Mouse (Mus musculus) kidney, embryonic 15.5 days (tissue): Measurements from ENCODE around the gene Dlk2. TPM values are rescaled to one million over a fixed set of nuclear protein-coding genes. Genes with fewer than 3 reads are reported as not detected.

Experiments
- ATAC-seq: fragments of 200-750 bp; cut with Nextera tagmentation; replicated peaks from 2 replicates; pipeline ENCODE4 v1.8.0; 2017; ENCODE audit warnings: moderate TSS enrichment; ENCODE audit not compliant: low FRiP score
- H3K27ac ChIP-seq: fragments of 300-500 bp; sonication (generic); 2 replicates; pipeline ENCODE4 v1.5.1; 2015; ENCODE audit warnings: mild to moderate bottlenecking, inconsistent platforms
- H3K27me3 ChIP-seq: fragments of 300-500 bp; sonication (generic); 2 replicates; pipeline ENCODE4 v1.6.1; 2015; ENCODE audit warnings: inconsistent platforms
- H3K36me3 ChIP-seq: fragments of 300-500 bp; sonication (generic); 2 replicates; pipeline ENCODE4 v1.6.1; 2015; ENCODE audit warnings: inconsistent platforms
- H3K4me1 ChIP-seq: fragments of 300-500 bp; sonication (generic); 2 replicates; pipeline ENCODE4 v1.6.1; 2015; ENCODE audit warnings: inconsistent platforms
- H3K4me2 ChIP-seq: fragments of 300-500 bp; sonication (generic); 2 replicates; pipeline ENCODE4 v1.6.1; 2015; ENCODE audit warnings: moderate library complexity, mild to moderate bottlenecking, inconsistent platforms
- H3K4me3 ChIP-seq: fragments of 300-500 bp; sonication (generic); replicated peaks from 2 replicates; pipeline ENCODE4 v1.5.1; 2015; ENCODE audit warnings: mild to moderate bottlenecking, inconsistent platforms
- H3K9ac ChIP-seq: fragments of 300-500 bp; sonication (generic); 2 replicates; pipeline ENCODE4 v1.6.1; 2015; ENCODE audit warnings: mild to moderate bottlenecking, inconsistent platforms
- H3K9me3 ChIP-seq: fragments of 300-500 bp; sonication (generic); replicated peaks from 2 replicates; pipeline ENCODE4 v1.6.1; 2016; ENCODE audit warnings: inconsistent platforms
- WGBS: fragments of 180-500 bp; shearing (Covaris S2); methylation state at CpG from one replicate; pipeline ENCODE4 v1.1.7; 2015; ENCODE audit warnings: mixed read lengths; 5-methylcytosine and 5-hydroxymethylcytosine counted together
- polyA plus RNA-seq: library from polyadenylated mRNA; unstranded; fragments of >200 nt; fragmentation: Nextera tagmentation; extraction: Ambion mirVana; gene quantifications from 2 replicates; pipeline ENCODE4 v1.2.1, GENCODE M21; 2015

Gene Dlk2
- polyA plus RNA-seq, 1 experiment from 2014 or later: 0.42 TPM

DNA sequence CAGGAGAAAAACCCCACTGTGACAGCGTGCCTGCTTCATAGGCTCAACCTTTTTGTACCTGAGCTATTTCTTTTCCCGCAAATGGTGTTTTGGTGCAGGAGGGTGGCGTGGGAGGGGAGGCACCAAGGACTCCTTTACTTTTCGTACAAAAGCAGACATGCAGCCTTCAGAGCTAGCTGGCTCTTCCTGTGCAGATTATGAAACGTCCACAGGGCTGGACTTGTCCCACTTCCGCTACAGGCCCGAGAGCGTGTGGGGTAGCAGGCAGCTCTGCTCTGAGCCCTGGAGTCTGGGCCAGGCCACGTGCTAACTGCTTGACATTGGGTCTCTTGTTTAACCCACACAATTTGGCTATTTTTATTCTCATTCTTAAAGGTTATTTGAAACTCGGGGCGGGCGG, 4.7 kb downstream of the Dlk2 start:
- Histone ChIP-seq H3K9me3 (no peaks in the 10 kb centered on the region), H3K4me2 (no peak overlapping the region), H3K4me3 (no peak overlapping the region), H3K36me3 (no peaks in the 10 kb centered on the region), H3K4me1 (peaks cover 21% of the 10 kb centered on the region), H3K27me3 (peaks cover 34% of the 10 kb centered on the region), H3K9ac (no peak overlapping the region), H3K27ac (no peak overlapping the region)
- no peak for ATAC-seq
- WGBS: 76% methylated on average over 12 of the region's 12 CpGs

DNA sequence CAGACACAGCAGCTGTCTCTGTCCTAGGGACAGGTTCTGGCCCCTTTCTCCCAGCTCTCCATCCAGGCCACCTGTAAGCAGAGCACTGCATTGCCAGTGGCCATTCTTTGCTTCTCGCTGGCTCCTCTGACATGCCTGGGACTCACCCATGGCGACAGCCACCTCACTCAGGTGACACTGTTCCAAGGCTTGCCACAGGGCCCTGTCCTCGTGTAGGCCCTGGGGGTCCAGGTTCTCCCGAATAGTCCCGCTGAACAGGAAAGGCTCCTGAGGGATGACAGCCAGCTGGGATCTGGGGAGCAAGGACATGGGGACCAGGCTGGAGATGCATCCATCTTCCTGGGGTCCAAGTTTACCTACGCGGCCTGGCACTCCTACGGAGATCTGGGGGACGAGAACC, 7.0 kb downstream of the Dlk2 start:
- H3K36me3 ChIP-seq: no peaks in the 10 kb centered on the region
- no peaks in the 10 kb centered on the region for H3K9me3 ChIP-seq
- H3K4me1 ChIP-seq: no peaks in the 10 kb centered on the region
- no peak for ATAC-seq
- 84% methylated on average over 9 of the region's 9 CpGs for WGBS
- H3K9ac ChIP-seq: no peak overlapping the region
- H3K4me2 ChIP-seq: no peak overlapping the region
- H3K27me3 ChIP-seq: peaks cover 11% of the 10 kb centered on the region
- no peak overlapping the region for H3K4me3 ChIP-seq
- H3K27ac ChIP-seq: no peak overlapping the region

GRCm38 (mm10) chr17:46306956-46307355, 9.7 kb downstream of the Dlk2 start:
- Histone ChIP-seq H3K36me3 (no peaks in the 10 kb centered on the region), H3K4me2 (no peak overlapping the region), H3K9ac (no peak overlapping the region), H3K4me3 (no peak overlapping the region), H3K9me3 (no peaks in the 10 kb centered on the region), H3K27ac (no peak overlapping the region), H3K4me1 (no peaks in the 10 kb centered on the region), H3K27me3 (no peaks in the 10 kb centered on the region)
- ATAC-seq: no peak
- 94% methylated on average over 15 of the region's 15 CpGs for WGBS

GRCm38 (mm10) chr17:46309835-46310234, 12.6 kb downstream of the Dlk2 start:
- Histone ChIP-seq H3K9ac (no peak overlapping the region), H3K4me1 (no peaks in the 10 kb centered on the region), H3K4me3 (no peak overlapping the region), H3K36me3 (no peaks in the 10 kb centered on the region), H3K27me3 (no peaks in the 10 kb centered on the region), H3K4me2 (no peak overlapping the region), H3K27ac (no peak overlapping the region), H3K9me3 (no peaks in the 10 kb centered on the region)
- ATAC-seq: no peak
- WGBS: 87% methylated on average over 12 of the region's 12 CpGs

DNA sequence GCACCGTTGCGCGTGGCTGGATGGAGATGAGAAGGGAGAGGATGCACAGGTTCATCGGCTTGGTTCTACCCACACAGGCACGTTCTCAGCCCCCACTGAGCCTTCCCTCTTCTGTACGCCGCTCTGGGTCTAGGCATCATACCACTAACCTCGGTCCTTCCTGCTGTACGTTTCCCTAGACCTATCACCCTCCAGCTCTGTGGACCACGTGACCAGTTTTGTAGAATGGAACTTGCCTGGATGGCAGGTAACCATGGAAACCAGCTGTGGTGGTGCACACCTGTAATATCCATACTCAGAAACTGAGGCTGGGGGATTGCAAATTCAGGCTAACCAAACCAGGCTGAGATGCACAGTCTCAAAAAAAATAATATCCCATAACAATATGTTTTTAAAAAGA, 13.3 kb downstream of the Dlk2 start:
- Histone ChIP-seq H3K36me3 (no peaks in the 10 kb centered on the region), H3K9ac (no peak overlapping the region), H3K4me3 (no peak overlapping the region), H3K27me3 (no peaks in the 10 kb centered on the region), H3K4me1 (no peaks in the 10 kb centered on the region), H3K4me2 (no peak overlapping the region), H3K27ac (no peak overlapping the region), H3K9me3 (no peaks in the 10 kb centered on the region)
- no peak for ATAC-seq
- WGBS: 85% methylated on average over 10 of the region's 10 CpGs

GRCm38 (mm10) chr17:46313135-46313715, 16.0 kb downstream of the Dlk2 start:
- H3K9ac ChIP-seq: no peak overlapping the region
- H3K4me3 ChIP-seq: no peak overlapping the region
- ATAC-seq: no peak
- H3K4me1 ChIP-seq: no peaks in the 10 kb centered on the region
- H3K27ac ChIP-seq: no peak overlapping the region
- H3K27me3 ChIP-seq: no peaks in the 10 kb centered on the region
- 83% methylated on average over 9 of the region's 9 CpGs for WGBS
- no peaks in the 10 kb centered on the region for H3K36me3 ChIP-seq
- H3K4me2 ChIP-seq: no peak overlapping the region
- H3K9me3 ChIP-seq: no peaks in the 10 kb centered on the region

DNA sequence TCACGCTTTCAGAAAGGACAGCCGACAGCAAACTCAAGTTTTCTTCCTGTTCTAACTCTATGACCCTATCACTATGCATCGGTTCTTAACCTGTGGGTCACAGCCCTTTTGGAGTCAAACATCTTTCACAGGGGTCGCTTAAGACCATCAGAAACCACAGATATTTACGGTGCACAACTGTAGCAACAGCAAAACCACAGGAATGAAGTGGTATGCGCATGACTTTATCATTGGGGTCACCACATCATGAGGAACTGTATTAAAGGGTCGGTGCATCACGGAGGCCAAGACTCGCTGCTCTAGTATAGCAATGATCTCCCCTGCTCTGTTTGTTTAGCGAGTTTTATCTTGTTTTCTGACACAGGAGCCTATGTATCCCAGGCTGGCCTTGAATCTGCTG, 18.6 kb downstream of the Dlk2 start:
- Histone ChIP-seq H3K36me3 (no peaks in the 10 kb centered on the region), H3K27ac (no peak overlapping the region), H3K9ac (no peak overlapping the region), H3K9me3 (no peaks in the 10 kb centered on the region), H3K4me2 (no peak overlapping the region), H3K4me1 (no peaks in the 10 kb centered on the region), H3K27me3 (no peaks in the 10 kb centered on the region), H3K4me3 (no peak overlapping the region)
- 89% methylated on average over 10 of the region's 10 CpGs for WGBS
- ATAC-seq: no peak

DNA sequence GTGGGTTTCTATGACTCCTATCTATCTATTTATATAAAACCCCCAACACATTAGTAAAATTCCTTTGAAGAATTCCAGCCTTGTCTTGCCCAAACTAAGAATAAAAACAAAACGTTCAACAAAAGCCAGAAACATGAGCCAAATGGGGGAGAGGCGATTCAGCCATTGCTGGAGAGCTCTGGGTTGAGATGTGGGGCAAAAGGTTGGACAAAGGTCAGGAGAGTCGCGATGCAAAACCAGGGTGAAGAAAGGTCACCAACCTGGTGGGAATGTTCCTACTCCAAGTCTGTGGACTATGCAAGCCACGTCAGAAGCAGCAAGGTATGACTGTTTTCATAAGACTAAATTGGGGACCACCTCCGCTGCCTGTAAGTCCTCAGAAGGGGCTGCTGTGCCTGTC, 23.3 kb downstream of the Dlk2 start:
- 53% methylated on average over 6 of the region's 6 CpGs for WGBS

GRCm38 (mm10) chr17:46322046-46322823, 25.0 kb downstream of the Dlk2 start:
- Histone ChIP-seq H3K27me3 (no peaks in the 10 kb centered on the region), H3K36me3 (peaks cover 18% of the 10 kb centered on the region), H3K27ac (no peak overlapping the region), H3K9ac (no peak overlapping the region), H3K4me3 (no peak overlapping the region), H3K4me2 (no peak overlapping the region), H3K4me1 (peaks cover 4% of the 10 kb centered on the region), H3K9me3 (no peaks in the 10 kb centered on the region)
- no peak for ATAC-seq
- 86% methylated on average over 14 of the region's 14 CpGs for WGBS

More for the DNA sequence above, 23.3 kb downstream of the Dlk2 start:
- Histone ChIP-seq H3K9ac (no peak overlapping the region), H3K27me3 (no peaks in the 10 kb centered on the region), H3K4me3 (no peak overlapping the region), H3K4me1 (no peaks in the 10 kb centered on the region), H3K4me2 (no peak overlapping the region), H3K27ac (no peak overlapping the region), H3K9me3 (no peaks in the 10 kb centered on the region), H3K36me3 (peaks cover 18% of the 10 kb centered on the region)
- ATAC-seq: no peak

- ATAC-seq: peak; percentile 59; the same call in 1 of the 2 replicates
- Histone ChIP-seq H3K4me2 (peak overlapping the region; percentile 90), H3K36me3 (peaks cover 7% of the 10 kb centered on the region; the same call in 1 of the 2 replicates), H3K27me3 (0 out of 2 replicates have a peak, but pooled peaks cover 6% of the 10 kb centered on the region), H3K9me3 (no peaks in the 10 kb centered on the region), H3K9ac (peak overlapping the region; percentile 88), H3K4me1 (peaks cover 10% of the 10 kb centered on the region), H3K27ac (peak overlapping the region; percentile 97), H3K4me3 (peak overlapping the region; percentile 77)
- 2% methylated on average over 27 of the region's 27 CpGs for WGBS
Measured at GRCm38 (mm10) chr17:46327413-46327905, 30.2 kb downstream of the Dlk2 start.

DNA sequence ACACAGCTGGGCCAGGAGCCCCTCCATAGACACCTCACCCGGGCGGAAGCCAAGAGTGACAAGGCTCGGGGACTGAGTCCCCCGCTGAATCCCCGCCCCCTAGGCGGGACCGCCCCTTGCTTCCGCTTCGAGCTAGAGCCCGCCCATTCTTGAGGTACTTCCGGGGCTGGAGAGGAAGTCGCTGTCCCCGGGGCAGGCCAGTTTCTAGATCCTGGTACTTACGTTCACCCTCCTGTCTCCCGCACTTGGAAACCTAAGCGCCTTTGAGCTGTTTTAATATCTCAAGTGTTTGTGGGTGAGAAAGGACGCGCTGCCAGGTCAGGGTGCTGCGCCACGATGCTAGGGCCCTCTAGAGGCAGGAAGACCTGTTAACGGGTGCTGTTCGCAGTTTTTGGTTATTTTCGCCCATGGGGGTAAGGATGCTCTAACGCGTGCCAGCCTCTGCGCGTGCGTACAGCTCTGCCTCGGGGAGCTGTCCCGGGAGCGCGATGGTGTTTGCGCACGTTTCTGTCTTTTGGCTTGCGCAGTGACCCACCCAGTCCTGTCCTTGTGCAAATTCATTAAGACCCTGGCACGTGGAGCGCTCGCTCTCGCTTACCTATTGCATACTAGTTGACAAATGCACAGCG, 30.8 kb downstream of the Dlk2 start, which contains the start of gene Abcc10:
Gene Abcc10 (minus strand): TSS at position 447 of the 629 bp plus-strand sequence.
- 0 out of 2 replicates have a peak, but pooled peaks cover 6% of the 10 kb centered on the region for H3K27me3 ChIP-seq
- peak within 1 kb of the TSS; percentile 77 for H3K4me3 ChIP-seq
- peak within 1 kb of the TSS; percentile 90 for H3K4me2 ChIP-seq
- H3K9ac ChIP-seq: peak within 1 kb of the TSS; percentile 88
- ATAC-seq: peak; percentile 99
- H3K27ac ChIP-seq: peak within 1 kb of the TSS; percentile 97
- H3K9me3 ChIP-seq: no peaks in the 10 kb centered on the region
- H3K36me3 ChIP-seq: peaks cover 6% of the 10 kb centered on the region; the same call in 1 of the 2 replicates
- under 1% methylated on average over 40 of the region's 40 CpGs for WGBS
- H3K4me1 ChIP-seq: peaks cover 10% of the 10 kb centered on the region

- H3K4me2 ChIP-seq: peak overlapping the region; percentile 90
- no peaks in the 10 kb centered on the region for H3K9me3 ChIP-seq
- 0 out of 2 replicates have a peak overlapping the region, but pooled peaks have one; percentile 88 for H3K9ac ChIP-seq
- H3K4me1 ChIP-seq: peaks cover 10% of the 10 kb centered on the region
- no peak for ATAC-seq
- peak overlapping the region; percentile 77 for H3K4me3 ChIP-seq
- no peaks in the 10 kb centered on the region for H3K36me3 ChIP-seq
- WGBS: 72% methylated on average over 6 of the region's 6 CpGs
- 0 out of 2 replicates have a peak overlapping the region, but pooled peaks have one; percentile 4 for H3K27ac ChIP-seq
- H3K27me3 ChIP-seq: 0 out of 2 replicates have a peak, but pooled peaks cover 6% of the 10 kb centered on the region
Measured at GRCm38 (mm10) chr17:46328723-46329122, 31.5 kb downstream of the Dlk2 start.
